Mouse (Mus musculus): Measurements from ENCODE around the gene Glt1d1. TPM values are rescaled to one million over a fixed set of nuclear protein-coding genes. Genes with fewer than 3 reads are reported as not detected.
"Not testable (repeated sequence)": the region's sequence is repeated elsewhere in the genome, so short reads cannot be mapped to it uniquely, and the experiment has no call there.

The Glt1d1 gene
- polyA plus RNA-seq, 1 experiment from 2014 or later: 0.37 TPM

GRCm38 (mm10) chr5:127749540-127749939 lies 117.5 kb downstream of the Glt1d1 start:
- not testable (repeated sequence) for H3K36me3 ChIP-seq (replicated peaks); H3K4me3 ChIP-seq (replicated peaks); H3K4me2 ChIP-seq; H3K4me1 ChIP-seq (replicated peaks); H3K27me3 ChIP-seq; H3K9ac ChIP-seq; H3K9me3 ChIP-seq (replicated peaks); ATAC-seq (ENCODE audit: insufficient read depth); H3K27ac ChIP-seq (replicated peaks)
- WGBS (ENCODE audit: insufficient replicate concordance): 60% methylated on average over 3 of the region's 3 CpGs

GRCm38 (mm10) chr5:127751262-127751975 lies 119.4 kb downstream of the Glt1d1 start:
- Histone ChIP-seq H3K9ac (no peak overlapping the region), H3K27me3 (no peaks in the 10 kb centered on the region), H3K9me3 (replicated peaks) (no peaks in the 10 kb centered on the region; the same call in 1 of the 2 replicates), H3K4me3 (replicated peaks) (no peak overlapping the region), H3K4me1 (replicated peaks) (no peaks in the 10 kb centered on the region), H3K36me3 (replicated peaks) (no peaks in the 10 kb centered on the region), H3K4me2 (no peak overlapping the region), H3K27ac (replicated peaks) (no peak overlapping the region)
- ATAC-seq (ENCODE audit: insufficient read depth): no peak
- WGBS (ENCODE audit: insufficient replicate concordance): 25% methylated on average over 20 of the region's 20 CpGs

GRCm38 (mm10) chr5:127755594-127755993 lies 123.5 kb downstream of the Glt1d1 start:
- Histone ChIP-seq H3K27me3 (no peaks in the 10 kb centered on the region), H3K4me3 (replicated peaks) (no peak overlapping the region), H3K9me3 (replicated peaks) (no peaks in the 10 kb centered on the region), H3K36me3 (replicated peaks) (no peaks in the 10 kb centered on the region), H3K27ac (replicated peaks) (no peak overlapping the region), H3K4me1 (replicated peaks) (no peaks in the 10 kb centered on the region), H3K9ac (no peak overlapping the region), H3K4me2 (no peak overlapping the region)
- ATAC-seq (ENCODE audit: insufficient read depth): no peak
- 74% methylated on average over 4 of the region's 4 CpGs for WGBS (ENCODE audit: insufficient replicate concordance)

DNA sequence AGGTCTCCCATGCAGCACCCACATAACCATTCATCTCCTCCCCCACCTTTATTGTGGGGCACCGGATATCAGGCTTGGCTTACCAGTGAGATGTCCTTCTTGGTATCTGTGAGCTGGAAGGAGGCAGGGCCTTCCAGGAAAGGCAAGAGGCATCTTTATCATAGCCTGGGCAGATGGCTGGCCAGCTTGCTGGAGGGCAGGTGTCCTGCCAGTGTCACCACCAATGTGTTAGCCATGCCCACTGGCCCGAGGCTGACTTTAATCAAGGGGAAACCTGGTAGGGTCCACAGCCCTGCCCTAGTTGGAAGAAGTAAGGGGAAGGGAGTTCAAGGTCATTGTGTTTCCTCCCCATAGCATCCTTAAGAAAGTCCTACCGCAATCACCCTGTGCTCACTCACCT lies 123.9 kb downstream of the Glt1d1 start:
- WGBS (ENCODE audit: insufficient replicate concordance): 62% methylated on average over 3 of the region's 3 CpGs
- ATAC-seq (ENCODE audit: insufficient read depth): no peak
- Histone ChIP-seq H3K4me2 (no peak overlapping the region), H3K4me3 (replicated peaks) (no peak overlapping the region), H3K27ac (replicated peaks) (no peak overlapping the region), H3K36me3 (replicated peaks) (no peaks in the 10 kb centered on the region), H3K9ac (no peak overlapping the region), H3K9me3 (replicated peaks) (no peaks in the 10 kb centered on the region), H3K27me3 (no peaks in the 10 kb centered on the region), H3K4me1 (replicated peaks) (no peaks in the 10 kb centered on the region)

GRCm38 (mm10) chr5:127756671-127757423 lies 124.8 kb downstream of the Glt1d1 start:
- H3K9ac ChIP-seq: no peak overlapping the region
- no peaks in the 10 kb centered on the region for H3K36me3 ChIP-seq (replicated peaks)
- no peak overlapping the region for H3K27ac ChIP-seq (replicated peaks)
- no peak overlapping the region for H3K4me2 ChIP-seq
- H3K4me3 ChIP-seq (replicated peaks): no peak overlapping the region
- no peaks in the 10 kb centered on the region for H3K27me3 ChIP-seq
- H3K4me1 ChIP-seq (replicated peaks): no peaks in the 10 kb centered on the region
- H3K9me3 ChIP-seq (replicated peaks): no peaks in the 10 kb centered on the region
- no peak for ATAC-seq (ENCODE audit: insufficient read depth)
- 53% methylated on average over 4 of the region's 4 CpGs for WGBS (ENCODE audit: insufficient replicate concordance)

GRCm38 (mm10) chr5:127758576-127758975 lies 126.5 kb downstream of the Glt1d1 start:
- WGBS (ENCODE audit: insufficient replicate concordance): 55% methylated on average over 4 of the region's 4 CpGs
- Histone ChIP-seq H3K4me3 (replicated peaks) (no peak overlapping the region), H3K27me3 (no peaks in the 10 kb centered on the region)

More at GRCm38 (mm10) chr5:127758576-127758975, 126.5 kb downstream of the Glt1d1 start:
- Histone ChIP-seq H3K36me3 (replicated peaks) (no peaks in the 10 kb centered on the region), H3K9ac (no peak overlapping the region), H3K4me1 (replicated peaks) (no peaks in the 10 kb centered on the region), H3K9me3 (replicated peaks) (no peaks in the 10 kb centered on the region), H3K27ac (replicated peaks) (no peak overlapping the region), H3K4me2 (no peak overlapping the region)
- no peak for ATAC-seq (ENCODE audit: insufficient read depth)

Other genes with a start within 250 kb of the Glt1d1 start
- gene Slc15a4, start 635 bp downstream of the Glt1d1 start, polyA plus RNA-seq (2015; fragmentation: Nextera tagmentation; extraction: Ambion mirVana): 9.8 TPM in 2 replicates

Measured in liver, embryonic 15.5 days (tissue).